Mouse (Mus musculus) neural tube, embryonic 13.5 days (tissue): Measurements from ENCODE around the gene Nxpe2. TPM values are rescaled to one million over a fixed set of nuclear protein-coding genes. Genes with fewer than 3 reads are reported as not detected.
"Not testable (repeated sequence)": the region's sequence is repeated elsewhere in the genome, so short reads cannot be mapped to it uniquely, and the experiment has no call there.

ENCODE experiments used
- ATAC-seq: fragments of 200-750 bp; cut with Nextera tagmentation; 2 replicates; pipeline ENCODE4 v1.8.0; 2017; ENCODE audit warnings: low read depth, mild to moderate bottlenecking, moderate TSS enrichment, moderate library complexity
- H3K27ac ChIP-seq: fragments of 300-500 bp; sonication (generic); replicated peaks from 2 replicates; pipeline ENCODE4 v1.5.1; 2015; ENCODE audit warnings: moderate library complexity, mild to moderate bottlenecking, inconsistent platforms
- H3K27me3 ChIP-seq: fragments of 300-500 bp; sonication (generic); 2 replicates; pipeline ENCODE4 v1.6.1; 2015; ENCODE audit warnings: mild to moderate bottlenecking, inconsistent platforms
- H3K36me3 ChIP-seq: fragments of 300-500 bp; sonication (generic); 2 replicates; pipeline ENCODE4 v1.6.1; 2015; ENCODE audit warnings: mild to moderate bottlenecking, inconsistent platforms
- H3K4me1 ChIP-seq: fragments of 300-500 bp; sonication (generic); replicated peaks from 2 replicates; pipeline ENCODE4 v1.6.1; 2015; ENCODE audit warnings: inconsistent platforms
- H3K4me2 ChIP-seq: fragments of 300-500 bp; sonication (generic); 2 replicates; pipeline ENCODE4 v1.6.1; 2015; ENCODE audit warnings: inconsistent platforms, mild to moderate bottlenecking, moderate library complexity
- H3K4me3 ChIP-seq: fragments of 300-500 bp; sonication (generic); 2 replicates; pipeline ENCODE4 v1.5.1; 2015; ENCODE audit warnings: mild to moderate bottlenecking, inconsistent platforms
- H3K9ac ChIP-seq: fragments of 300-500 bp; sonication (generic); 2 replicates; pipeline ENCODE4 v1.6.1; 2015; ENCODE audit warnings: moderate library complexity, mild to moderate bottlenecking, inconsistent platforms
- H3K9me3 ChIP-seq: fragments of 300-500 bp; sonication (generic); 2 replicates; pipeline ENCODE4 v1.6.1; 2016; ENCODE audit warnings: inconsistent platforms
- WGBS: fragments of 180-500 bp; shearing (Covaris S2); methylation state at CpG from one replicate; pipeline ENCODE4 v1.1.7; 2015; 5-methylcytosine and 5-hydroxymethylcytosine counted together
- polyA plus RNA-seq: library from polyadenylated mRNA; unstranded; fragments of >200 nt; fragmentation: Nextera tagmentation; extraction: Ambion mirVana; gene quantifications from 2 replicates; pipeline ENCODE4 v1.2.1, GENCODE M21; 2015

Nxpe2 gene
- polyA plus RNA-seq, 1 experiment from 2014 or later = 0.35 TPM

GRCm38 (mm10) chr9:48345456-48345855, 7.8 kb downstream of the Nxpe2 start:
- ATAC-seq = no peak
- H3K27ac ChIP-seq = no peak overlapping the region
- H3K4me3 ChIP-seq = no peak overlapping the region
- no peaks in the 10 kb centered on the region for H3K36me3 ChIP-seq
- H3K4me1 ChIP-seq = no peaks in the 10 kb centered on the region
- no peak overlapping the region for H3K9ac ChIP-seq
- no peaks in the 10 kb centered on the region for H3K9me3 ChIP-seq
- no peak overlapping the region for H3K4me2 ChIP-seq
- H3K27me3 ChIP-seq = no peaks in the 10 kb centered on the region
- WGBS = 88% methylated on average over 9 of the region's 9 CpGs

GRCm38 (mm10) chr9:48340708-48341380, 12.4 kb downstream of the Nxpe2 start:
- no peak for ATAC-seq
- Histone ChIP-seq H3K27ac (no peak overlapping the region), H3K4me2 (no peak overlapping the region), H3K9me3 (no peaks in the 10 kb centered on the region), H3K4me3 (no peak overlapping the region), H3K27me3 (no peaks in the 10 kb centered on the region), H3K9ac (no peak overlapping the region), H3K36me3 (no peaks in the 10 kb centered on the region), H3K4me1 (no peaks in the 10 kb centered on the region)
- WGBS = 91% methylated on average over 10 of the region's 10 CpGs

DNA sequence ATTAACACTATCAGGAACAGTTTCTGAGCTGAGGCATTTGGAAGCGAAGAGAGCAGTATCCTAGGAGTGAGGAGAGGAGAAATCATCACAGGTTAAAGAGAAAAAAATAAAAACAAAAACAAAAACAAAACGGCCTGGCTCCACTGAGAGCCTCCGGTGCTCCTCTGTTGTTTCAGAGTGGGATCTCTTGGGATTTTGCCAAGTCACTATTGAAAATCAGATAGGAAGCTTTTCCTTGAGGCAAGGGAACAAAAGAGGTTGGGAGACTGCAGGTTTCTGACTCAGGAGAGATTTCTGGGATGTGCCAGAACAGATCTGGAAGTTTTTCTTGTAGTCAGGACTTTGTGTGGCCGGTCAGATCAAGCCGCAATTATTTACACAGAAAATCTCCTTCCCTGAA, 13.7 kb downstream of the Nxpe2 start:
- ATAC-seq = no peak
- no peaks in the 10 kb centered on the region for H3K9me3 ChIP-seq
- H3K9ac ChIP-seq = no peak overlapping the region
- no peaks in the 10 kb centered on the region for H3K27me3 ChIP-seq
- no peaks in the 10 kb centered on the region for H3K36me3 ChIP-seq
- H3K4me1 ChIP-seq = no peaks in the 10 kb centered on the region
- H3K27ac ChIP-seq = no peak overlapping the region
- H3K4me2 ChIP-seq = no peak overlapping the region
- 72% methylated on average over 5 of the region's 5 CpGs for WGBS
- H3K4me3 ChIP-seq = no peak overlapping the region

GRCm38 (mm10) chr9:48338783-48339455, 14.3 kb downstream of the Nxpe2 start:
- WGBS = 89% methylated on average over 4 of the region's 4 CpGs
- H3K4me2 ChIP-seq = no peak overlapping the region
- H3K4me3 ChIP-seq = no peak overlapping the region
- H3K4me1 ChIP-seq = no peaks in the 10 kb centered on the region
- no peak for ATAC-seq
- H3K36me3 ChIP-seq = no peaks in the 10 kb centered on the region
- H3K9me3 ChIP-seq = no peaks in the 10 kb centered on the region
- H3K9ac ChIP-seq = no peak overlapping the region
- no peaks in the 10 kb centered on the region for H3K27me3 ChIP-seq
- no peak overlapping the region for H3K27ac ChIP-seq

DNA sequence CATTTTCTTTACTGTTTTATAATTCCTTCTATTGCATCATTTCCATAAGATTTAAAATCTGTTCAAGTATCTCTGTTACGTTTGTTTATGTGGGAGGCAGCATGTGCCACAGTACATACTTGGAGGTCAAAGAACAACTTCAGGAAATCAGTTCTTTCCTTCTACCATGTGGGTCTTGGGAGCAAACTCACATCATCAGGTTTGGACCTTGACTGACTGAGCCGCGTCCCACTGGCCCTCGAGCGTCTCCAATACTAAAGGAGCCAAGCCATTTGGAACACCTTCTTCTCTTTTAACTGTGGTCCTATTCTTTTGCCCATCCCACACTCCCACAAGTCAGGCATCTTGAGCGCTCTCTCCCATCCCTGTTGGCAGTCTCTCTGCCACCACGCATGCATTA, 23.7 kb downstream of the Nxpe2 start:
- Histone ChIP-seq H3K4me1 (no peaks in the 10 kb centered on the region), H3K9ac (no peak overlapping the region), H3K4me3 (no peak overlapping the region), H3K27me3 (no peaks in the 10 kb centered on the region), H3K9me3 (no peaks in the 10 kb centered on the region), H3K27ac (no peak overlapping the region), H3K4me2 (no peak overlapping the region), H3K36me3 (no peaks in the 10 kb centered on the region)
- WGBS = 93% methylated on average over 7 of the region's 7 CpGs
- ATAC-seq = no peak

GRCm38 (mm10) chr9:48326338-48326737, 26.9 kb downstream of the Nxpe2 start:
- H3K4me1 ChIP-seq = no peaks in the 10 kb centered on the region
- H3K36me3 ChIP-seq = no peaks in the 10 kb centered on the region
- no peaks in the 10 kb centered on the region for H3K27me3 ChIP-seq
- no peak for ATAC-seq
- H3K4me2 ChIP-seq = no peak overlapping the region
- no peaks in the 10 kb centered on the region for H3K9me3 ChIP-seq
- WGBS = 90% methylated on average over 9 of the region's 9 CpGs
- H3K4me3 ChIP-seq = no peak overlapping the region
- no peak overlapping the region for H3K9ac ChIP-seq
- H3K27ac ChIP-seq = no peak overlapping the region

DNA sequence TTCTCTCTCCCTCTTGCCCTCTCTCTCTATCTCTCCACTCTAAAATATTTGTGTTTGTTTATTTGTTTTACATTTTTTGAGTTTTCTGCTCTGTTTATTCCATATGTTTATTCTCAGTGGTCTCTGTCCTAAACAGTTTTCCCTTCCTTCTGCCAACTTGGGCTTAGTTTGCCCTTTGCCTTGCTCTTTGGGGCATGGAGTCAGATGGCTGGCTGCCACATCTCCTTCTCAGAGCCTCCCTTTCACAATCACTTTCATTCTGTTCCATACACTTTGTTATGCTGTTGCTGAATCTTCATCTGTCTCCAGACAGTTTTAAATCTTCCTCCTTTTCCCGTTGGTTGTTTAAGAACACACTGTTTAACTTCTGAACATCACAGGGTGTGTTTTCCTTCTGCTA, 37.4 kb downstream of the Nxpe2 start:
- H3K4me1 ChIP-seq = peaks cover 4% of the 10 kb centered on the region; the same call in 1 of the 2 replicates
- H3K9me3 ChIP-seq = no peaks in the 10 kb centered on the region
- no peaks in the 10 kb centered on the region for H3K27me3 ChIP-seq
- ATAC-seq = no peak
- H3K9ac ChIP-seq = no peak overlapping the region
- H3K36me3 ChIP-seq = no peaks in the 10 kb centered on the region
- H3K27ac ChIP-seq = no peak overlapping the region
- WGBS = 71% methylated on average over 1 of the region's 1 CpGs
- H3K4me3 ChIP-seq = no peak overlapping the region
- no peak overlapping the region for H3K4me2 ChIP-seq

GRCm38 (mm10) chr9:48314194-48314593, 39.1 kb downstream of the Nxpe2 start:
- no peaks in the 10 kb centered on the region for H3K27me3 ChIP-seq
- ATAC-seq = no peak
- 0 out of 2 replicates have a peak overlapping the region, but pooled peaks have one; percentile 33 for H3K27ac ChIP-seq
- no peak overlapping the region for H3K4me2 ChIP-seq
- 0 out of 2 replicates have a peak overlapping the region, but pooled peaks have one; percentile 14 for H3K4me3 ChIP-seq
- H3K9me3 ChIP-seq = no peaks in the 10 kb centered on the region
- peaks cover 4% of the 10 kb centered on the region; the same call in 1 of the 2 replicates for H3K4me1 ChIP-seq
- WGBS = 16% methylated on average over 3 of the region's 3 CpGs
- no peak overlapping the region for H3K9ac ChIP-seq
- no peaks in the 10 kb centered on the region for H3K36me3 ChIP-seq

GRCm38 (mm10) chr9:48311241-48311640, 42.0 kb downstream of the Nxpe2 start:
- ATAC-seq = no peak
- H3K27me3 ChIP-seq = no peaks in the 10 kb centered on the region
- no peak overlapping the region for H3K4me3 ChIP-seq
- H3K4me1 ChIP-seq = peaks cover 4% of the 10 kb centered on the region; the same call in 1 of the 2 replicates
- H3K9ac ChIP-seq = no peak overlapping the region
- H3K4me2 ChIP-seq = no peak overlapping the region
- no peaks in the 10 kb centered on the region for H3K9me3 ChIP-seq
- no peaks in the 10 kb centered on the region for H3K36me3 ChIP-seq
- H3K27ac ChIP-seq = no peak overlapping the region
- 75% methylated on average over 5 of the region's 5 CpGs for WGBS

DNA sequence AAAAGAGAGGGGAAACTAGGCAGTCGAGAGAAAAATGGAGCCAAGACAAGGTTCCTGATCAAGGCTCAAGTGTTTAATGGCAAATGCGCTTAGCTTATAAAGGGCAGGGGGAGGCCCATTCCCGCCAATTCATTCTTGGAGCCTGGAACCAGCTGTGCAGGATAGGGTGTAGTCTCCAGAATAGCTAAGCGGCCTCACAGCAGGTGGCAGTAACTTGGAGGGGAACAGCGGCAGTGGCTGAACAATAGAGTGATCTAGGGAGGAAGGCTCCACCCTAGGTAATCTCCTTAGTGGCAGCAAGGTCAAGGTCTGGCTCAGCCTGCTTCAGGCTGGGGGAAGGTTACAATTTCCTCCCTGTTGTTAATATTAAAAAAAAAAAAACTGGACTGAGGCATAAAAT, 49.7 kb downstream of the Nxpe2 start:
- not testable (repeated sequence) for H3K4me3 ChIP-seq, ATAC-seq, H3K27me3 ChIP-seq, H3K9me3 ChIP-seq, H3K36me3 ChIP-seq, H3K4me2 ChIP-seq, H3K27ac ChIP-seq, H3K9ac ChIP-seq, H3K4me1 ChIP-seq
- 26% methylated on average over 5 of the region's 5 CpGs for WGBS

- no peak for ATAC-seq
- no peaks in the 10 kb centered on the region for H3K4me1 ChIP-seq
- WGBS = 89% methylated on average over 7 of the region's 7 CpGs
- H3K27ac ChIP-seq = no peak overlapping the region
- H3K27me3 ChIP-seq = no peaks in the 10 kb centered on the region
- H3K36me3 ChIP-seq = no peaks in the 10 kb centered on the region
- no peaks in the 10 kb centered on the region for H3K9me3 ChIP-seq
- no peak overlapping the region for H3K4me3 ChIP-seq
- no peak overlapping the region for H3K9ac ChIP-seq
- H3K4me2 ChIP-seq = no peak overlapping the region
Observed at GRCm38 (mm10) chr9:48298983-48299382, 54.3 kb downstream of the Nxpe2 start.

DNA sequence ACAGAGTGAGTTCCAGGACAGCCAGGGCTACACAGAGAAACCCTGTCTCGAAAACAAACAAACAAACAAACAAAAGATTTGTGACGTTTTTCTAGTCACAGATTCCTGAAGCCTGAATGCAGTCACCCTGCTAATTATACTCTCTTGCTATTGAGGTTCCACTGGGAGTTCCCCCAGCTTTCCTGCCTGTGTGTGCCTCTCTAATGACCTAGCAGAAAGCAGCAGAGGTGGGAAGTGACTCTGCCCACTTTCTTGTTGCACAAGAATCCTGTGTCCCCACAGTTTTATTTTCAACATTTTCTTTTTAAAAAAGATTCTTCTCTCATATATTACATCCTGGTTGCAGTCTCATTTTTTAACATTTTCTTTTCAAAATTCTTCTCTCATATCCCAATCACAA, 58.5 kb downstream of the Nxpe2 start:
- Histone ChIP-seq H3K36me3 (no peaks in the 10 kb centered on the region), H3K4me1 (no peaks in the 10 kb centered on the region), H3K27me3 (no peaks in the 10 kb centered on the region), H3K9ac (no peak overlapping the region), H3K4me3 (no peak overlapping the region), H3K9me3 (no peaks in the 10 kb centered on the region), H3K27ac (no peak overlapping the region), H3K4me2 (no peak overlapping the region)
- no peak for ATAC-seq
- WGBS = 79% methylated on average over 2 of the region's 2 CpGs

DNA sequence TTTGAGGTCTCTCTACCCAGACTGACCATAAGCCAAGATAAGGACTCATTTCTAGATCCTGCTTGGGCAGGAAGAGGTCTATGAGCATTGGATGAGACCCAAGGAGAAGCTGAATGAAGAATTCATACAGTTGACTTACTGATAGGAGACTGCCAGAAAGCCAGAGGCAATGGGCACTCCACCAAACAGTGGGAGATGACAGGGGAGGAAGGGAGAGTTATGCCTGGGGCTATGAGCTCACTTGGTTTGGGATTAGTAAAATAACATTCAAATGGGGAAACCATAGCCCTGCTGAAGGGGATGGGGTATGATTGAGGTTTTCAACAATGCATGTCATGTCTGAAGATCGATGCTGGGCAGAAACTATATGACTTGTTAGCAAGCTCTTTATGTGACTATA, 63.0 kb downstream of the Nxpe2 start:
- WGBS = 97% methylated on average over 1 of the region's 1 CpGs
- H3K4me3 ChIP-seq = no peak overlapping the region
- no peaks in the 10 kb centered on the region for H3K9me3 ChIP-seq
- H3K36me3 ChIP-seq = no peaks in the 10 kb centered on the region
- no peak overlapping the region for H3K9ac ChIP-seq
- H3K4me2 ChIP-seq = no peak overlapping the region
- H3K27me3 ChIP-seq = no peaks in the 10 kb centered on the region
- no peaks in the 10 kb centered on the region for H3K4me1 ChIP-seq
- ATAC-seq = no peak
- no peak overlapping the region for H3K27ac ChIP-seq
